Comparison of ENCODE assay signal across 8 mouse cellular contexts in genomic region chr10:77969274-77969972, GRCm38 (mm10). TPM values are rescaled to one million over a fixed set of nuclear protein-coding genes. Genes with fewer than 3 reads are reported as not detected.
DNase-seq lines count a peak whose midpoint lies in the region; ATAC-seq lines count a peak whose summit lies in the region.

No protein-coding gene starts in this region.

- WGBS in heart, embryonic 15.5 days = 7% methylated on average over 26 of the region's 26 CpGs

- H3K4me2 ChIP-seq in heart, embryonic 15.5 days = peak overlapping the region; percentile 58

- H3K9ac ChIP-seq in heart, embryonic 15.5 days = no peak overlapping the region

- DNase-seq in CD4-positive helper T cell, adult 2 months (ENCODE audit: low read depth, low spot score) = peak; percentile 27
- DNase-seq in Muller cell, postnatal 12 days (ENCODE audit: inconsistent ontology term) = peak; percentile 60
- DNase-seq in embryo, embryonic 10.5 days (ENCODE audit: low spot score) = peak; percentile 66
- DNase-seq in layer of hippocampus, postnatal 10 days (ENCODE audit: low spot score in 2 of 2) = peak; percentile 59 to 68
- peak; percentile 51 for DNase-seq in lung, postnatal 36 days
- peak; percentile 76 to 82 for DNase-seq in right cerebral cortex, adult 2 months (ENCODE audit: low spot score in 2 of 2)
- no peak for DNase-seq in thymus, postnatal 0 days (ENCODE audit: low spot score)

- no peaks in the 10 kb centered on the region for H3K36me3 ChIP-seq in heart, embryonic 15.5 days

- no peaks in the 10 kb centered on the region for H3K9me3 ChIP-seq in heart, embryonic 15.5 days (replicated peaks)

- no peak for ATAC-seq in heart, embryonic 15.5 days (replicated peaks; ENCODE audit: insufficient number of reproducible peaks, insufficient read depth, low FRiP score, low read depth)

- H3K27ac ChIP-seq in heart, embryonic 15.5 days = no peak overlapping the region

- H3K27me3 ChIP-seq in heart, embryonic 15.5 days = peaks cover 41% of the 10 kb centered on the region

- peak overlapping the region; percentile 33 for H3K4me3 ChIP-seq in heart, embryonic 15.5 days

- H3K4me1 ChIP-seq in heart, embryonic 15.5 days (replicated peaks) = peaks cover 8% of the 10 kb centered on the region

RNA-seq across cellular contexts. Expression of gene Trpm2, which starts 0.9 kb away (rescaled TPM):
- 0.34 and 2.5 TPM in 2 replicates for polyA plus RNA-seq in heart, embryonic 15.5 days (2015; fragmentation: Nextera tagmentation; extraction: Ambion mirVana)
- 10 to 100 TPM; 26.0 to 27.3 TPM for total RNA-seq in layer of hippocampus, postnatal 10 days (2021)
- 18.1 and 21.8 TPM in 2 replicates for polyA plus RNA-seq in thymus, postnatal 0 days (2015; fragmentation: Nextera tagmentation; extraction: Ambion mirVana)

RNA-seq across cellular contexts. Expression of gene 1810043G02Rik, which starts 8.9 kb away (rescaled TPM):
- 16.7 and 20.8 TPM in 2 replicates for polyA plus RNA-seq in heart, embryonic 15.5 days (2015; fragmentation: Nextera tagmentation; extraction: Ambion mirVana)
- total RNA-seq in layer of hippocampus, postnatal 10 days (2021) = 10 to 100 TPM; 32.7 to 42.5 TPM
- 20.9 and 21.0 TPM in 2 replicates for polyA plus RNA-seq in thymus, postnatal 0 days (2015; fragmentation: Nextera tagmentation; extraction: Ambion mirVana)

RNA-seq across cellular contexts. Expression of gene Pfkl, which starts 40.5 kb away (rescaled TPM):
- 167 and 185 TPM in 2 replicates for polyA plus RNA-seq in heart, embryonic 15.5 days (2015; fragmentation: Nextera tagmentation; extraction: Ambion mirVana)
- total RNA-seq in layer of hippocampus, postnatal 10 days (2021) = 100 to 1,000 TPM; 112 to 116 TPM
- 41.1 and 45.5 TPM in 2 replicates for polyA plus RNA-seq in thymus, postnatal 0 days (2015; fragmentation: Nextera tagmentation; extraction: Ambion mirVana)
